Mouse (Mus musculus) heart, embryonic 11.5 days (tissue): ENCODE measurements around the gene Trim63. TPM values are rescaled to one million over a fixed set of nuclear protein-coding genes. Genes with fewer than 3 reads are reported as not detected.
A peak's percentile ranks its signal among the peaks of the same experiment; 100 is the strongest.

Experiments used
- ATAC-seq: fragments of 200-750 bp; cut with Nextera tagmentation; replicated peaks from 2 replicates; pipeline ENCODE4 v1.8.0; 2017; ENCODE audit warnings: moderate library complexity; ENCODE audit not compliant: insufficient number of reproducible peaks, low FRiP score, low TSS enrichment
- H3K27ac ChIP-seq: fragments of 300-500 bp; sonication (generic); 2 replicates; pipeline ENCODE4 v1.5.1; 2014; ENCODE audit warnings: mild to moderate bottlenecking, low read depth, low read length
- H3K27me3 ChIP-seq: fragments of 300-500 bp; sonication (generic); 2 replicates; pipeline ENCODE4 v1.6.1; 2014; ENCODE audit warnings: mild to moderate bottlenecking, low read length, mixed read lengths; ENCODE audit not compliant: control insufficient read depth, insufficient read depth
- H3K36me3 ChIP-seq: fragments of 300-500 bp; sonication (generic); 2 replicates; pipeline ENCODE4 v1.6.1; 2014; ENCODE audit warnings: mild to moderate bottlenecking, low read length, moderate library complexity, mixed read lengths; ENCODE audit not compliant: control insufficient read depth, insufficient read depth
- H3K4me1 ChIP-seq: fragments of 300-500 bp; sonication (generic); 2 replicates; pipeline ENCODE4 v1.6.1; 2014; ENCODE audit warnings: low read length; ENCODE audit not compliant: control insufficient read depth, insufficient read depth
- H3K4me2 ChIP-seq: fragments of 300-500 bp; sonication (generic); 2 replicates; pipeline ENCODE4 v1.6.1; 2014; ENCODE audit warnings: mild to moderate bottlenecking, moderate library complexity
- H3K4me3 ChIP-seq: fragments of 300-500 bp; sonication (generic); 2 replicates; pipeline ENCODE4 v1.5.1; 2014; ENCODE audit warnings: low read depth, low read length
- H3K9ac ChIP-seq: fragments of 300-500 bp; sonication (generic); 2 replicates; pipeline ENCODE4 v1.6.1; 2014; ENCODE audit warnings: mild to moderate bottlenecking, low read depth, low read length, moderate library complexity
- H3K9me3 ChIP-seq: fragments of 300-500 bp; sonication (generic); replicated peaks from 2 replicates; pipeline ENCODE4 v1.6.1; 2016; ENCODE audit warnings: low read length; ENCODE audit not compliant: control insufficient read depth
- WGBS: fragments of 180-500 bp; shearing (Covaris S2); extraction: QIAGEN DNeasy Blood & Tissue Kit; methylation state at CpG from one replicate; pipeline ENCODE4 v1.1.7; 2014; ENCODE audit not compliant: insufficient replicate concordance; 5-methylcytosine and 5-hydroxymethylcytosine counted together
- polyA plus RNA-seq: library from polyadenylated mRNA; unstranded; fragments of >200 nt; fragmentation: Nextera tagmentation; extraction: Ambion mirVana; gene quantifications from 2 replicates; pipeline ENCODE4 v1.2.1, GENCODE M21; 2014

The Trim63 gene
- polyA plus RNA-seq, 1 experiment from 2014 or later = 22.1 TPM

GRCm38 (mm10) chr4:134352261-134352707 lies 37.4 kb downstream of the Trim63 start:
- Histone ChIP-seq H3K36me3 (no peaks in the 10 kb centered on the region), H3K4me3 (no peak overlapping the region), H3K9ac (0 out of 2 replicates have a peak overlapping the region, but pooled peaks have one; percentile 2), H3K27ac (no peak overlapping the region), H3K9me3 (no peaks in the 10 kb centered on the region), H3K27me3 (0 out of 2 replicates have a peak, but pooled peaks cover 3% of the 10 kb centered on the region), H3K4me2 (no peak overlapping the region), H3K4me1 (peaks cover 46% of the 10 kb centered on the region)
- no peak for ATAC-seq
- WGBS = 68% methylated on average over 12 of the region's 12 CpGs

GRCm38 (mm10) chr4:134352929-134353328 lies 38.0 kb downstream of the Trim63 start:
- H3K27me3 ChIP-seq = peaks cover 9% of the 10 kb centered on the region
- no peak overlapping the region for H3K4me3 ChIP-seq
- no peaks in the 10 kb centered on the region for H3K9me3 ChIP-seq
- H3K27ac ChIP-seq = no peak overlapping the region
- no peak overlapping the region for H3K4me2 ChIP-seq
- ATAC-seq = no peak
- peaks cover 48% of the 10 kb centered on the region for H3K4me1 ChIP-seq
- no peak overlapping the region for H3K9ac ChIP-seq
- H3K36me3 ChIP-seq = no peaks in the 10 kb centered on the region
- WGBS = 81% methylated on average over 7 of the region's 7 CpGs

GRCm38 (mm10) chr4:134353527-134354409 lies 38.8 kb downstream of the Trim63 start:
- Histone ChIP-seq H3K9ac (no peak overlapping the region), H3K27ac (no peak overlapping the region; the same call in 1 of the 2 replicates), H3K36me3 (no peaks in the 10 kb centered on the region), H3K27me3 (peaks cover 8% of the 10 kb centered on the region), H3K4me3 (no peak overlapping the region), H3K9me3 (no peaks in the 10 kb centered on the region), H3K4me2 (no peak overlapping the region), H3K4me1 (peaks cover 42% of the 10 kb centered on the region)
- ATAC-seq = no peak
- 42% methylated on average over 5 of the region's 5 CpGs for WGBS

GRCm38 (mm10) chr4:134355841-134356452 lies 41.0 kb downstream of the Trim63 start:
- 34% methylated on average over 16 of the region's 16 CpGs for WGBS
- Histone ChIP-seq H3K9me3 (no peaks in the 10 kb centered on the region), H3K4me2 (peak overlapping the region; percentile 40), H3K27me3 (peaks cover 8% of the 10 kb centered on the region), H3K36me3 (no peaks in the 10 kb centered on the region), H3K4me1 (peaks cover 42% of the 10 kb centered on the region), H3K4me3 (no peak overlapping the region), H3K9ac (no peak overlapping the region), H3K27ac (peak overlapping the region; percentile 17; the same call in 1 of the 2 replicates)
- peak; percentile 50; the same call in 1 of the 2 replicates for ATAC-seq

GRCm38 (mm10) chr4:134356591-134357460 lies 41.9 kb downstream of the Trim63 start:
- Histone ChIP-seq H3K9ac (no peak overlapping the region), H3K27me3 (peaks cover 8% of the 10 kb centered on the region), H3K4me2 (peak overlapping the region; percentile 46), H3K4me1 (peaks cover 35% of the 10 kb centered on the region), H3K36me3 (no peaks in the 10 kb centered on the region), H3K27ac (peak overlapping the region; percentile 17; the same call in 1 of the 2 replicates), H3K9me3 (no peaks in the 10 kb centered on the region), H3K4me3 (no peak overlapping the region)
- 20% methylated on average over 22 of the region's 22 CpGs for WGBS
- ATAC-seq = no peak

GRCm38 (mm10) chr4:134357461-134357771 lies 42.5 kb downstream of the Trim63 start:
- peak overlapping the region; percentile 46 for H3K4me2 ChIP-seq
- peaks cover 8% of the 10 kb centered on the region for H3K27me3 ChIP-seq
- WGBS = 33% methylated on average over 17 of the region's 17 CpGs
- H3K9me3 ChIP-seq = no peaks in the 10 kb centered on the region
- no peak overlapping the region for H3K27ac ChIP-seq
- no peak for ATAC-seq
- H3K4me1 ChIP-seq = peaks cover 32% of the 10 kb centered on the region
- no peak overlapping the region for H3K9ac ChIP-seq
- H3K36me3 ChIP-seq = no peaks in the 10 kb centered on the region
- no peak overlapping the region for H3K4me3 ChIP-seq

GRCm38 (mm10) chr4:134359649-134360048 lies 44.7 kb downstream of the Trim63 start:
- Histone ChIP-seq H3K27ac (no peak overlapping the region), H3K4me2 (no peak overlapping the region), H3K36me3 (no peaks in the 10 kb centered on the region), H3K9me3 (no peaks in the 10 kb centered on the region), H3K4me3 (no peak overlapping the region), H3K4me1 (peaks cover 25% of the 10 kb centered on the region), H3K27me3 (peaks cover 8% of the 10 kb centered on the region), H3K9ac (no peak overlapping the region)
- ATAC-seq = no peak
- WGBS = 78% methylated on average over 6 of the region's 6 CpGs

- peaks cover 12% of the 10 kb centered on the region for H3K27me3 ChIP-seq
- H3K4me2 ChIP-seq = no peak overlapping the region
- no peak for ATAC-seq
- no peak overlapping the region for H3K4me3 ChIP-seq
- peaks cover 14% of the 10 kb centered on the region for H3K4me1 ChIP-seq
- H3K9me3 ChIP-seq = no peaks in the 10 kb centered on the region
- WGBS = 32% methylated on average over 5 of the region's 5 CpGs
- no peak overlapping the region for H3K27ac ChIP-seq
- no peaks in the 10 kb centered on the region for H3K36me3 ChIP-seq
- H3K9ac ChIP-seq = no peak overlapping the region
These were observed 46.3 kb downstream of the Trim63 start for GRCm38 (mm10) chr4:134361215-134361614.
